Mouse (Mus musculus) adrenal gland, postnatal 10 days (tissue): ENCODE data around the gene Sirt7. TPM values are rescaled to one million over a fixed set of nuclear protein-coding genes. Genes with fewer than 3 reads are reported as not detected.

ENCODE experiments used
- microRNA-seq: library from miRNA; unstranded; fragments of <30 nt; microRNA quantifications from one replicate; pipeline ENCODE4 v1.2.0, GENCODE M21; 2021
- total RNA-seq, 2 experiments: library from RNA; stranded (reverse); gene quantifications; 2 replicates each; pipeline ENCODE4 v1.2.3; 2021

The Sirt7 gene
- total RNA-seq, 2 experiments from 2014 or later, result 33.2 to 40.3 TPM

Small RNA genes within 50 kb of the gene (microRNA-seq; reads per million reads assigned to microRNA genes)
- not detected for gene Mir6936

Other genes with a start within 250 kb of the Sirt7 start
- gene Faap100, start 246.5 kb downstream of the Sirt7 start, total RNA-seq, result 10 to 100 TPM; 19.5 to 26.4 TPM
- 10 to 100 TPM; 59.7 to 67.0 TPM for gene Nploc4, start 187.5 kb downstream of the Sirt7 start, total RNA-seq
- gene Tspan10, start 182.6 kb downstream of the Sirt7 start, total RNA-seq, result 1 to 10 TPM in 1 of 2 experiments, under 1 TPM in 1; 0.30 to 2.6 TPM
- under 1 TPM in 1 of 2 experiments, not detected in 1; 0.94 TPM for gene Pde6g, start 171.7 kb downstream of the Sirt7 start, total RNA-seq
- 10 to 100 TPM; 59.0 to 82.0 TPM for gene Oxld1, start 167.2 kb downstream of the Sirt7 start, total RNA-seq
- gene Ccdc137, start 167.1 kb downstream of the Sirt7 start, total RNA-seq, result 10 to 100 TPM; 16.1 to 18.8 TPM
- gene Arl16, start 157.6 kb downstream of the Sirt7 start, total RNA-seq, result 10 to 100 TPM; 20.6 to 20.9 TPM
- 100 to 1,000 TPM; 179 to 189 TPM for gene Mrpl12, start 140.6 kb downstream of the Sirt7 start, total RNA-seq
- gene Slc25a10, start 133.4 kb downstream of the Sirt7 start, total RNA-seq, result 10 to 100 TPM; 58.5 to 60.9 TPM
- gene Gcgr, start 94.5 kb downstream of the Sirt7 start, total RNA-seq, result 10 to 100 TPM in 1 of 2 experiments, 1 to 10 TPM in 1; 9.6 to 15.7 TPM
- gene Mcrip1, start 75.5 kb downstream of the Sirt7 start, total RNA-seq, result 10 to 100 TPM; 60.0 to 62.2 TPM
- 10 to 100 TPM in 1 of 2 experiments, 1 to 10 TPM in 1; 7.1 to 21.8 TPM for gene Ppp1r27, start 74.1 kb downstream of the Sirt7 start, total RNA-seq
- gene P4hb, start 52.0 kb downstream of the Sirt7 start, total RNA-seq, result 100 to 1,000 TPM; 424 to 571 TPM
- gene Arhgdia, start 43.6 kb downstream of the Sirt7 start, total RNA-seq, result 100 to 1,000 TPM; 281 to 286 TPM
- 100 to 1,000 TPM; 112 to 114 TPM for gene Alyref, start 26.9 kb downstream of the Sirt7 start, total RNA-seq
- gene Anapc11, start 26.8 kb downstream of the Sirt7 start, total RNA-seq, result 10 to 100 TPM; 73.1 to 86.4 TPM
- gene Npb, start 16.8 kb downstream of the Sirt7 start, total RNA-seq, result 1 to 10 TPM; 1.0 to 1.3 TPM
- 100 to 1,000 TPM; 144 to 150 TPM for gene Pcyt2, start 7.3 kb downstream of the Sirt7 start, total RNA-seq
- 10 to 100 TPM; 41.1 to 46.5 TPM for gene Mafg, start 8.4 kb upstream of the Sirt7 start, total RNA-seq
- gene Pycr1, start 18.5 kb upstream of the Sirt7 start, total RNA-seq, result 1 to 10 TPM; 5.1 to 5.2 TPM
- gene Myadml2, start 22.9 kb upstream of the Sirt7 start, total RNA-seq, result 1 to 10 TPM; 3.2 to 7.6 TPM
- gene Notum, start 35.9 kb upstream of the Sirt7 start, total RNA-seq, result 10 to 100 TPM; 12.4 to 13.3 TPM
- gene Aspscr1, start 47.7 kb upstream of the Sirt7 start, total RNA-seq, result 10 to 100 TPM; 67.9 to 81.5 TPM
- gene Cenpx, start 88.5 kb upstream of the Sirt7 start, total RNA-seq, result 10 to 100 TPM; 47.6 to 51.3 TPM
- 10 to 100 TPM; 20.0 to 27.4 TPM for gene Lrrc45, start 88.7 kb upstream of the Sirt7 start, total RNA-seq
- 1 to 10 TPM; 3.8 to 9.5 TPM for gene Rac3, start 96.2 kb upstream of the Sirt7 start, total RNA-seq
- gene Dcxr, start 102.0 kb upstream of the Sirt7 start, total RNA-seq, result 10 to 100 TPM; 33.0 to 37.3 TPM
- 10 to 100 TPM in 1 of 2 experiments, 1 to 10 TPM in 1; 9.2 to 17.6 TPM for gene Cbr2, start 106.9 kb upstream of the Sirt7 start, total RNA-seq
- gene Hmga1b, start 137.6 kb upstream of the Sirt7 start, total RNA-seq, result 10 to 100 TPM; 23.9 to 46.6 TPM
- gene Rfng, start 159.0 kb upstream of the Sirt7 start, total RNA-seq, result 10 to 100 TPM; 15.9 to 20.6 TPM
- gene Gps1, start 159.0 kb upstream of the Sirt7 start, total RNA-seq, result 10 to 100 TPM; 84.2 to 89.3 TPM
- 10 to 100 TPM; 61.2 to 64.3 TPM for gene Dus1l, start 171.2 kb upstream of the Sirt7 start, total RNA-seq
- 100 to 1,000 TPM in 1 of 2 experiments, 10 to 100 TPM in 1; 93.1 to 104 TPM for gene Fasn, start 199.3 kb upstream of the Sirt7 start, total RNA-seq